Mouse (Mus musculus) lung, embryonic 16.5 days (tissue): ENCODE measurements around the gene Zbtb14. TPM values are rescaled to one million over a fixed set of nuclear protein-coding genes. Genes with fewer than 3 reads are reported as not detected.

ENCODE experiments used
- ATAC-seq: fragments of 200-750 bp; cut with Nextera tagmentation; 2 replicates; pipeline ENCODE4 v1.8.0; 2017; ENCODE audit warnings: low read depth, mild to moderate bottlenecking, moderate library complexity
- H3K27ac ChIP-seq: fragments of 300-500 bp; sonication (generic); 2 replicates; pipeline ENCODE4 v1.5.1; 2014; ENCODE audit warnings: mild to moderate bottlenecking, control low read depth, low read length
- H3K27me3 ChIP-seq: fragments of 300-500 bp; sonication (generic); 2 replicates; pipeline ENCODE4 v1.6.1; 2014; ENCODE audit warnings: low read depth, low read length, mixed read lengths; ENCODE audit not compliant: control insufficient read depth, insufficient read depth
- H3K36me3 ChIP-seq: fragments of 300-500 bp; sonication (generic); 2 replicates; pipeline ENCODE4 v1.6.1; 2014; ENCODE audit warnings: low read length; ENCODE audit not compliant: control insufficient read depth, insufficient read depth
- H3K4me1 ChIP-seq: fragments of 300-500 bp; sonication (generic); replicated peaks from 2 replicates; pipeline ENCODE4 v1.6.1; 2014; ENCODE audit warnings: low read length, mixed read lengths; ENCODE audit not compliant: control insufficient read depth, insufficient read depth
- H3K4me2 ChIP-seq: fragments of 300-500 bp; sonication (generic); 2 replicates; pipeline ENCODE4 v1.6.1; 2014; ENCODE audit warnings: low read depth, low read length, control low read depth
- H3K4me3 ChIP-seq: fragments of 300-500 bp; sonication (generic); 2 replicates; pipeline ENCODE4 v1.5.1; 2014; ENCODE audit warnings: mild to moderate bottlenecking, low read length, control low read depth
- H3K9ac ChIP-seq: fragments of 300-500 bp; sonication (generic); 2 replicates; pipeline ENCODE4 v1.6.1; 2014; ENCODE audit warnings: low read length, control low read depth
- H3K9me3 ChIP-seq: fragments of 300-500 bp; sonication (generic); 2 replicates; pipeline ENCODE4 v1.6.1; 2016; ENCODE audit warnings: low read length; ENCODE audit not compliant: control insufficient read depth
- WGBS: fragments of 180-500 bp; shearing (Covaris S2); extraction: QIAGEN DNeasy Blood & Tissue Kit; methylation state at CpG from one replicate; pipeline ENCODE4 v1.1.7; 2014; 5-methylcytosine and 5-hydroxymethylcytosine counted together
- polyA plus RNA-seq: library from polyadenylated mRNA; unstranded; fragments of >200 nt; fragmentation: Nextera tagmentation; extraction: Ambion mirVana; gene quantifications from 2 replicates; pipeline ENCODE4 v1.2.1, GENCODE M21; 2015

Gene Zbtb14
- polyA plus RNA-seq, 1 experiment from 2014 or later, result 23.2 TPM

GRCm38 (mm10) chr17:69397163-69397562, 14.3 kb downstream of the Zbtb14 start:
- H3K4me2 ChIP-seq, result no peak overlapping the region
- H3K4me3 ChIP-seq, result no peak overlapping the region
- WGBS, result 48% methylated on average over 5 of the region's 5 CpGs
- no peak overlapping the region for H3K9ac ChIP-seq
- no peak overlapping the region for H3K27ac ChIP-seq
- no peaks in the 10 kb centered on the region for H3K9me3 ChIP-seq
- H3K4me1 ChIP-seq, result no peaks in the 10 kb centered on the region
- no peaks in the 10 kb centered on the region for H3K27me3 ChIP-seq
- ATAC-seq, result no peak
- H3K36me3 ChIP-seq, result no peaks in the 10 kb centered on the region

- no peak overlapping the region for H3K9ac ChIP-seq
- ATAC-seq, result no peak
- H3K4me3 ChIP-seq, result no peak overlapping the region
Measured at GRCm38 (mm10) chr17:69398092-69398491, 15.2 kb downstream of the Zbtb14 start.

GRCm38 (mm10) chr17:69401146-69401545, 18.3 kb downstream of the Zbtb14 start:
- ATAC-seq, result no peak
- Histone ChIP-seq H3K27ac (no peak overlapping the region), H3K9ac (no peak overlapping the region), H3K4me3 (no peak overlapping the region), H3K27me3 (no peaks in the 10 kb centered on the region), H3K4me2 (no peak overlapping the region), H3K36me3 (no peaks in the 10 kb centered on the region), H3K4me1 (no peaks in the 10 kb centered on the region), H3K9me3 (no peaks in the 10 kb centered on the region)
- WGBS, result 72% methylated on average over 2 of the region's 2 CpGs

More at GRCm38 (mm10) chr17:69398092-69398491, 15.2 kb downstream of the Zbtb14 start:
- Histone ChIP-seq H3K9me3 (no peaks in the 10 kb centered on the region), H3K36me3 (no peaks in the 10 kb centered on the region), H3K27me3 (no peaks in the 10 kb centered on the region), H3K27ac (no peak overlapping the region), H3K4me2 (no peak overlapping the region), H3K4me1 (no peaks in the 10 kb centered on the region)

GRCm38 (mm10) chr17:69416163-69416562, 33.3 kb downstream of the Zbtb14 start:
- Histone ChIP-seq H3K4me1 (peaks cover 5% of the 10 kb centered on the region), H3K27ac (no peak overlapping the region), H3K9me3 (no peaks in the 10 kb centered on the region), H3K4me3 (peak overlapping the region; percentile 85), H3K9ac (peak overlapping the region; percentile 95), H3K36me3 (no peaks in the 10 kb centered on the region), H3K27me3 (no peaks in the 10 kb centered on the region), H3K4me2 (peak overlapping the region; percentile 87)
- ATAC-seq, result no peak

GRCm38 (mm10) chr17:69416920-69417661, 34.2 kb downstream of the Zbtb14 start:
- H3K9ac ChIP-seq, result peak overlapping the region; percentile 95

GRCm38 (mm10) chr17:69417724-69418373, 35.0 kb downstream of the Zbtb14 start:
- no peaks in the 10 kb centered on the region for H3K9me3 ChIP-seq
- no peaks in the 10 kb centered on the region for H3K27me3 ChIP-seq
- ATAC-seq, result peak; percentile 55
- H3K9ac ChIP-seq, result peak overlapping the region; percentile 95
- WGBS, result 1% methylated on average over 26 of the region's 26 CpGs
- H3K27ac ChIP-seq, result peak overlapping the region; percentile 97
- peak overlapping the region; percentile 85 for H3K4me3 ChIP-seq
- no peaks in the 10 kb centered on the region for H3K36me3 ChIP-seq
- H3K4me1 ChIP-seq, result peaks cover 5% of the 10 kb centered on the region
- H3K4me2 ChIP-seq, result peak overlapping the region; percentile 78

More at GRCm38 (mm10) chr17:69416920-69417661, 34.2 kb downstream of the Zbtb14 start:
- peak overlapping the region; percentile 85 for H3K4me3 ChIP-seq
- H3K4me2 ChIP-seq, result peak overlapping the region; percentile 87
- under 1% methylated on average over 56 of the region's 56 CpGs for WGBS
- H3K27ac ChIP-seq, result peak overlapping the region; percentile 97
- H3K36me3 ChIP-seq, result no peaks in the 10 kb centered on the region
- peak; percentile 99 for ATAC-seq
- H3K9me3 ChIP-seq, result no peaks in the 10 kb centered on the region
- no peaks in the 10 kb centered on the region for H3K27me3 ChIP-seq
- H3K4me1 ChIP-seq, result peaks cover 5% of the 10 kb centered on the region

GRCm38 (mm10) chr17:69421592-69421991, 38.7 kb downstream of the Zbtb14 start:
- no peaks in the 10 kb centered on the region for H3K27me3 ChIP-seq
- H3K4me3 ChIP-seq, result no peak overlapping the region
- no peaks in the 10 kb centered on the region; the same call in 1 of the 2 replicates for H3K4me1 ChIP-seq
- H3K9me3 ChIP-seq, result no peaks in the 10 kb centered on the region
- H3K27ac ChIP-seq, result no peak overlapping the region
- no peak overlapping the region for H3K9ac ChIP-seq
- H3K36me3 ChIP-seq, result no peaks in the 10 kb centered on the region
- no peak for ATAC-seq
- WGBS, result 9% methylated on average over 1 of the region's 1 CpGs
- H3K4me2 ChIP-seq, result no peak overlapping the region

GRCm38 (mm10) chr17:69437836-69438235, 55.0 kb downstream of the Zbtb14 start:
- no peak overlapping the region for H3K27ac ChIP-seq
- 61% methylated on average over 5 of the region's 5 CpGs for WGBS
- H3K4me2 ChIP-seq, result no peak overlapping the region
- no peak for ATAC-seq
- no peaks in the 10 kb centered on the region for H3K9me3 ChIP-seq
- peaks cover 3% of the 10 kb centered on the region; the same call in 1 of the 2 replicates for H3K4me1 ChIP-seq
- no peak overlapping the region for H3K9ac ChIP-seq
- no peak overlapping the region for H3K4me3 ChIP-seq
- peaks cover 24% of the 10 kb centered on the region for H3K27me3 ChIP-seq
- no peaks in the 10 kb centered on the region for H3K36me3 ChIP-seq

- ATAC-seq, result no peak
- no peaks in the 10 kb centered on the region for H3K36me3 ChIP-seq
- H3K27ac ChIP-seq, result no peak overlapping the region
- H3K4me1 ChIP-seq, result peaks cover 3% of the 10 kb centered on the region; the same call in 1 of the 2 replicates
- 34% methylated on average over 14 of the region's 14 CpGs for WGBS
- H3K4me3 ChIP-seq, result peak overlapping the region; percentile 39; the same call in 1 of the 2 replicates
- H3K9ac ChIP-seq, result no peak overlapping the region
- peaks cover 24% of the 10 kb centered on the region for H3K27me3 ChIP-seq
- peak overlapping the region; percentile 63 for H3K4me2 ChIP-seq
- no peaks in the 10 kb centered on the region for H3K9me3 ChIP-seq
Measured at GRCm38 (mm10) chr17:69438486-69438885, 55.6 kb downstream of the Zbtb14 start.
